Mouse (Mus musculus) erythroblast, embryonic 14.5 days (primary cell): Measurements from ENCODE around the gene Nfic.

ENCODE experiments used
- GATA1 ChIP-seq: IDR thresholded peaks from 2 replicates; pipeline ENCODE4 v1.6.1; 2012; ENCODE audit warnings: low read length, inconsistent platforms, mixed read lengths
- TAL1 ChIP-seq: IDR thresholded peaks from 3 replicates; pipeline ENCODE4 v1.6.1; 2012; ENCODE audit warnings: low read length, inconsistent platforms, mixed read lengths

- TF ChIP-seq TAL1 (no peak), GATA1 (no peak)
Observed at GRCm38 (mm10) chr10:81349961-81350350, 105.5 kb downstream of the Nfic start.
